Mouse (Mus musculus): ENCODE data around the gene Nsl1. TPM values are rescaled to one million over a fixed set of nuclear protein-coding genes. Genes with fewer than 3 reads are reported as not detected.
A peak's percentile ranks its signal among the peaks of the same experiment; 100 is the strongest.

Gene Nsl1
- polyA plus RNA-seq, 1 experiment from 2014 or later: 23.3 TPM

DNA sequence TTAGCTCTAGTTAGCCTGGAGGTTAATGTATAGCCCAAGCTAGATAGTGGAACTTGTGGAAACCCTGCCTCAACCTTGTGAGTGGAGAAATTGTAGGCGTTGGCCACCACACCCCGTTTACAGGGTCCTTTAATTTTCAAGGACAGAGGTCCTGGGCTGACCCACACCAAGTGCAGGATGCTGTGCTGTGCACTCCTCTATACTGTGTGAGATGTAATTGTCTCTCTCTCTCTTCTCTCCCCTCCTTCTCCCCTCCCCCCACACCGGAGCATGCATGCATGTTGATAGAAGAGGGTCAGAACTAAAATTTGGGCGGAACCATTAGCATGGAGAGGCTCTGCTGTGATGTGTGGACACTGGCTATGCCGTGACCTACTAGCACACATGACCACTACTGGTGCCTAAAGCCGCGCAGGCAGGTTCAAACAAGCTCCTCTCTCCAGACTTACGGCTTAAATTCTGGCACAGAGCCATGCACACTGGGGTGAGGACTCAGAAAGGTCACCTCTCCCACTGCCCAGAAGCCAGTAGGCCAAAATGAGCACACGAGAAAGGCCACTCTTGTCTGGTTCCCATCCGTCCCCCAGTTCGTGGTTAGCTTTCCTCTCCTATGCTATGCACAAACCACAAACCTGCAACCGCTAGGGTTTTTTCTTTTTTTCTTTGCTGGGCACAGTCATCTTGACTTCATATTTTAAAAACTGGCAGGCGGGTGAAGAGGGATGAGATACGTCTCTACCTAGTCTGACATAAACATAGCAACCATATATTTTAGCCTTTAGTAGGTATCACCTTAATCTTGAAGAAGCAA, 34.3 kb downstream of the Nsl1 start:
- Histone ChIP-seq H3K9me3 (ENCODE audit: control insufficient read depth, low read length) (no peaks in the 10 kb centered on the region), H3K9ac (ENCODE audit: low read depth, low read length) (peak overlapping the region; percentile 63; the same call in 1 of the 2 replicates), H3K4me1 (ENCODE audit: control insufficient read depth, insufficient read depth, low read length) (peaks cover 19% of the 10 kb centered on the region; the same call in 1 of the 2 replicates), H3K27me3 (ENCODE audit: control insufficient read depth, insufficient read depth, low read length) (no peaks in the 10 kb centered on the region), H3K4me2 (replicated peaks; ENCODE audit: low read depth, low read length) (peak overlapping the region; percentile 99), H3K4me3 (ENCODE audit: low read length) (peak overlapping the region; percentile 69), H3K27ac (ENCODE audit: low read depth, low read length) (no peak overlapping the region), H3K36me3 (ENCODE audit: control insufficient read depth, insufficient read depth, low read length) (no peaks in the 10 kb centered on the region)
- 52% methylated on average over 14 of the region's 14 CpGs for WGBS
- ATAC-seq (ENCODE audit: low FRiP score, low TSS enrichment): no peak

DNA sequence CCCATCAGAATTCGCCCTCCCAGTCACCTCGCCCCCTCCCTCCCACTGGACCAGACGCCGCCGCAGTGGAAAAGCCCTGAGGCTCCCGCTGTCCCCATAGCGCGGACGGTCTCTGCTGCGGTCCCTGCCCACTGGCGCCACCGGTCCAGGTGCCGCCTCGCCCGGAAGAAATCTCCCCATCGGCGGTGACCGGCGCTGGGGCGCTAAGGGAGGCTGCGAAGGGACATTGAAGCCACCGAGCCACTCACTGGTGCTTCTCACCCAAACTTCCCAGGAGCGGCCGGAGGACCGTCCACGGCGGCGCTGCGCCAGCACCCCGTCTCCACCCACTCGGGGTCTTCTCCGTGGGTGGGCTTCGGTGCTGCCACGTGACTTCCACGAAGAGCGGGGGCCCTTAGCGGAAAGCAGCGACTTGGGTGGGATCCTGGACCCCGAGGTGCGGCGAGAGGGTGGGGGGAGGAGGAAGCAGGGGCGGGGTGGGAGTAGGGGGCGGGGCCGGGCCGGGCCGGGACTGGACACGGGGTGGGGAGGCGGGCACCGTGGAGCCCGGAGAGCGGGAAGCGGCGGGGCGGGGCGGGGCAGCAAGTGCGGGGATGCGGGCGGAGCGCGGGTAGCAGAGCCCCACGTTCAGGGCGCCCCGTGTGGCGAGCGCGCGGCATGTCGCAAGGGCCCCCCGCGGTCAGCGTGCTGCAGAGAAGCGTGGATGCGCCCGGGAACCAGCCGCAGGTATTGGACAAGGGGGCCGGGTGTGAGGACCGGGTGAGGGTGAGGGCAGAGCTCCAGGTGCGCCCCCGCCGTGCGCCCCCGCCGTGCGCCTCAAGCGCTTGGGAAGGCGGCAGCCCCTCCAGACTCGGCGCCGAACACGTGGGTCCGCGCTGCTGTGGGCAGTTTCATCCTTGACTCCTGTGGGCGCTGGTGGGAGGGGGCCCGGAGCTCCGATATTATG, 35.3 kb downstream of the Nsl1 start, which contains the start of gene Batf3:
Gene Batf3, plus strand, starts transcription at position 46 of the 946 bp plus-strand sequence.
- Histone ChIP-seq H3K36me3 (ENCODE audit: control insufficient read depth, insufficient read depth, low read length) (no peaks in the 10 kb centered on the region), H3K4me1 (ENCODE audit: control insufficient read depth, insufficient read depth, low read length) (peaks cover 19% of the 10 kb centered on the region; the same call in 1 of the 2 replicates), H3K9ac (ENCODE audit: low read depth, low read length) (peak within 1 kb of the TSS; percentile 63), H3K4me2 (replicated peaks; ENCODE audit: low read depth, low read length) (peak within 1 kb of the TSS; percentile 99), H3K9me3 (ENCODE audit: control insufficient read depth, low read length) (no peaks in the 10 kb centered on the region), H3K4me3 (ENCODE audit: low read length) (peak within 1 kb of the TSS; percentile 69), H3K27me3 (ENCODE audit: control insufficient read depth, insufficient read depth, low read length) (no peaks in the 10 kb centered on the region), H3K27ac (ENCODE audit: low read depth, low read length) (peak within 1 kb of the TSS; percentile 17; the same call in 1 of the 2 replicates)
- ATAC-seq (ENCODE audit: low FRiP score, low TSS enrichment): peak; percentile 75
- WGBS: under 1% methylated on average over 58 of the region's 95 CpGs

DNA sequence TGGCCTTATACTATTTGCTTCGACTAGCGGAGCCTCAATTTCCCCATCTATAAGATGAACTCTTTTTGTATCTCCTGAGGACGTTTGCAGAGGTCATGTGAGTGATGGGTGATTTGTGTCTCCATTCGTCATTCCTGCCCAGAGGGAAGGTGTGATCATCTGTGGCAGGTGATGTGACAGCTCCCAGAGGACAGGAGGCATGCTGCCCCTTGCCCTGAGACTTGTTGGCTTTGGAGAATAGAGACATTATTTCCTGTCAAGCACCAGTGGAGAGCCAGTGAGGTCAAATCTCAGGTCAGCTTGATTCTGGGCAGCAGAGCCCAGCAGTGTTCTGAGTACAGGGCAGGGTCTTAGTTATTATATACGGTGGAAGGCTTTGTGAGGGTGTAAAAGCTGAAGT, 36.3 kb downstream of the Nsl1 start:
- Histone ChIP-seq H3K4me3 (ENCODE audit: low read length) (peak overlapping the region; percentile 69), H3K27me3 (ENCODE audit: control insufficient read depth, insufficient read depth, low read length) (no peaks in the 10 kb centered on the region), H3K4me2 (replicated peaks; ENCODE audit: low read depth, low read length) (peak overlapping the region; percentile 99), H3K9me3 (ENCODE audit: control insufficient read depth, low read length) (no peaks in the 10 kb centered on the region), H3K27ac (ENCODE audit: low read depth, low read length) (no peak overlapping the region), H3K9ac (ENCODE audit: low read depth, low read length) (no peak overlapping the region), H3K4me1 (ENCODE audit: control insufficient read depth, insufficient read depth, low read length) (peaks cover 14% of the 10 kb centered on the region; the same call in 1 of the 2 replicates), H3K36me3 (ENCODE audit: control insufficient read depth, insufficient read depth, low read length) (no peaks in the 10 kb centered on the region)
- ATAC-seq (ENCODE audit: low FRiP score, low TSS enrichment): no peak
- 35% methylated on average over 5 of the region's 5 CpGs for WGBS

DNA sequence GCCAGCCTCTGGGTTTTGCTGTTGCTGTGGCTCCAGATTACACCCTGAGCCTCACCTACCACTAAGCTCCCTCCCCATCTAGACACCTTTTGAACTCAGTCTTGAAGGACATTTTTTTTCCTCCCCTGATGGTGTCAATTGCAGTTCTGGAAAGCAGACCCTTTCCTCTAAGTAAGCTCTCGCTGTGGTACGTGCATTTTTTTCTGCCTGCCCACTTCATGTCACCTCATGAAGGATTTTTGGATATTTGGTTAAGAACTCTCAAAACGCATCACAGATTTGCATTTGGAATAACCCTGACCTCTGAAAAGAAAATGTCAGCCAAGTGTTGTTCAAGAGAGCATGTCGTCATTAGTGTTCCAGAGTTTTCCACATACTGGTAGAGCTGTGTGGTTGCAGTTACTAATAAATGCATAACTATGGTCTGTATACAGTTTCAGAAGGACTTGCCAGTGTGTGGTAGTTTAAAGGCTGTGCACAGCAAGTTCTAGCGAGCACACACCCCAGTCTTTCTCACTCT, 37.0 kb downstream of the Nsl1 start:
- no peak overlapping the region for H3K4me3 ChIP-seq (ENCODE audit: low read length)
- H3K4me1 ChIP-seq (ENCODE audit: control insufficient read depth, insufficient read depth, low read length): peaks cover 14% of the 10 kb centered on the region; the same call in 1 of the 2 replicates
- no peak for ATAC-seq (ENCODE audit: low FRiP score, low TSS enrichment)
- H3K9me3 ChIP-seq (ENCODE audit: control insufficient read depth, low read length): no peaks in the 10 kb centered on the region
- H3K36me3 ChIP-seq (ENCODE audit: control insufficient read depth, insufficient read depth, low read length): no peaks in the 10 kb centered on the region
- no peak overlapping the region for H3K4me2 ChIP-seq (replicated peaks; ENCODE audit: low read depth, low read length)
- 63% methylated on average over 5 of the region's 5 CpGs for WGBS
- no peak overlapping the region for H3K27ac ChIP-seq (ENCODE audit: low read depth, low read length)
- no peaks in the 10 kb centered on the region for H3K27me3 ChIP-seq (ENCODE audit: control insufficient read depth, insufficient read depth, low read length)
- no peak overlapping the region for H3K9ac ChIP-seq (ENCODE audit: low read depth, low read length)

DNA sequence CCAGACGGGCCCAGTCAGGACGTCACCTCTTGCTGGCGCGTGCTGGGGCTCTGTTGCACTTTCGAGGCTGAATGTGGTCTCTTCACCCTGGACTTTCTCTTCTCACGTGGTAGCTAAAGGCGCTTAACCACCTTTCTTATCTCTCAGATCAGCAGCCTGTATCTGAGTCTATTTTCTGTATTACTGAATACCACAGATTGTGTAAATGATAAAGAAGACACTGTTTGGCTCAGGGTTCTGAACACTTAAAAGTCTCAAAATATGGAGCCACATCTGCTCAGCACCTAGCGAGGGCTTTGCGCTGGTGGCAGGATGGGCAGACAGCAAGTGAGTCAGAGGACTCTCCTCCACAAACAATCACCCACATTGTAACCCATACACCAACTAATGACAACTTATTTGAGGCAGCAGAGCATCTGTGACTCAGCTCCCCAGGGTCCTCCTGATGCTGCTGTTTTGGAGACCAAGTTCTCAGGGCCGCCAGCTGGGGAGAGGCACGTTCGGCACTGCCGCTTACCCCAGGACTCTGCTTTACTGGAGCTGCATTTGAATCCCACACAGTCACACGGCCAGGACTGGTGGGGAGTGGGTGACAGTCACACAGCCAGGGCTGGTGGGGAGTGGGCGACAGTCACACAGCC, 40.0 kb downstream of the Nsl1 start:
- no peak overlapping the region for H3K4me3 ChIP-seq (ENCODE audit: low read length)
- no peak overlapping the region for H3K27ac ChIP-seq (ENCODE audit: low read depth, low read length)
- ATAC-seq (ENCODE audit: low FRiP score, low TSS enrichment): no peak
- H3K9ac ChIP-seq (ENCODE audit: low read depth, low read length): no peak overlapping the region
- H3K4me2 ChIP-seq (replicated peaks; ENCODE audit: low read depth, low read length): no peak overlapping the region
- no peaks in the 10 kb centered on the region for H3K9me3 ChIP-seq (ENCODE audit: control insufficient read depth, low read length)
- H3K27me3 ChIP-seq (ENCODE audit: control insufficient read depth, insufficient read depth, low read length): no peaks in the 10 kb centered on the region
- 88% methylated on average over 15 of the region's 15 CpGs for WGBS
- no peaks in the 10 kb centered on the region for H3K36me3 ChIP-seq (ENCODE audit: control insufficient read depth, insufficient read depth, low read length)
- H3K4me1 ChIP-seq (ENCODE audit: control insufficient read depth, insufficient read depth, low read length): peaks cover 6% of the 10 kb centered on the region; the same call in 1 of the 2 replicates

DNA sequence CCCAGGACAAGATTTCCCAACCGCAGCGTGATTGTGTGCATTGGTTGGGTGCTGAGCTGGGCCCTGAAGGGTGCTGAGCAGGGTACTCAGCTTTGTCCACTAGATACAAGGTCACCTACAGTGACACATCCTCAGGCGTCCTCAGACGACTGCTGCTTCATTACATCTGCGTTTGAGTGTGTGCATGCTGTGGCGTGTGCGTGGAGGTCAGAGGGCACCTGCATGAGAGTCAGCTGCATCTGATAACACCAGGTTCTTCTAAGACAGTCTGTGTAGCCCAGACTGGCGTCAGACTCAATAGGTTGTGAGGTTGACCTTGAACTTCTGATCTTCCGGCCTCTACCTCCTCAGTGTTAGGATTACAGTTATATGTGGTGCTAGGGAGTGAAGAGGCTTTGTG, 42.4 kb downstream of the Nsl1 start:
- 82% methylated on average over 9 of the region's 9 CpGs for WGBS
- H3K4me1 ChIP-seq (ENCODE audit: control insufficient read depth, insufficient read depth, low read length): no peaks in the 10 kb centered on the region
- ATAC-seq (ENCODE audit: low FRiP score, low TSS enrichment): no peak
- no peak overlapping the region for H3K4me3 ChIP-seq (ENCODE audit: low read length)
- no peaks in the 10 kb centered on the region for H3K27me3 ChIP-seq (ENCODE audit: control insufficient read depth, insufficient read depth, low read length)
- H3K27ac ChIP-seq (ENCODE audit: low read depth, low read length): no peak overlapping the region
- no peaks in the 10 kb centered on the region for H3K9me3 ChIP-seq (ENCODE audit: control insufficient read depth, low read length)
- 0 out of 2 replicates have a peak, but pooled peaks cover 6% of the 10 kb centered on the region for H3K36me3 ChIP-seq (ENCODE audit: control insufficient read depth, insufficient read depth, low read length)
- no peak overlapping the region for H3K4me2 ChIP-seq (replicated peaks; ENCODE audit: low read depth, low read length)
- no peak overlapping the region for H3K9ac ChIP-seq (ENCODE audit: low read depth, low read length)

DNA sequence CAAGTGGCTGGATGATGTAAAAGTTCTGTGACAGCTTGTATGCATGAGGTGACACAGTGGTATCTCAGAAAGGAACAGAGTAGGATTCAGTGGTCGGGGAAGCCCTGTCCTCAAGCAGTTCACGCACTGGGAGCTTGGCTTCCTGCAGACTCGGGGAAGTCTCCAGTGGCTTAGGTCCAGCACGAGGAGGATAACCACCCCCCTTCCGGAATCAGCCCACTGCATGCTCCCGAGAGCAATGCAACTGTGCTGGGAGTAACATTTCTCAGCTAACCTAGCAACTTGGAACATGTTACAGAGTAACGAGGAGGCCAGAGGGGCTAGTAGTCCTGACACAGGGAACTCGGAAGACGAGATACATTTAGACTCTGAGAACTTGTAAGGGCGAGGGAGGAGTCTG, 44.5 kb downstream of the Nsl1 start:
- no peaks in the 10 kb centered on the region for H3K9me3 ChIP-seq (ENCODE audit: control insufficient read depth, low read length)
- no peak overlapping the region for H3K4me3 ChIP-seq (ENCODE audit: low read length)
- H3K9ac ChIP-seq (ENCODE audit: low read depth, low read length): no peak overlapping the region
- WGBS: 62% methylated on average over 10 of the region's 10 CpGs
- no peak overlapping the region for H3K4me2 ChIP-seq (replicated peaks; ENCODE audit: low read depth, low read length)
- no peak for ATAC-seq (ENCODE audit: low FRiP score, low TSS enrichment)
- peaks cover 11% of the 10 kb centered on the region; the same call in 1 of the 2 replicates for H3K4me1 ChIP-seq (ENCODE audit: control insufficient read depth, insufficient read depth, low read length)
- no peaks in the 10 kb centered on the region for H3K27me3 ChIP-seq (ENCODE audit: control insufficient read depth, insufficient read depth, low read length)
- 0 out of 2 replicates have a peak, but pooled peaks cover 6% of the 10 kb centered on the region for H3K36me3 ChIP-seq (ENCODE audit: control insufficient read depth, insufficient read depth, low read length)
- no peak overlapping the region for H3K27ac ChIP-seq (ENCODE audit: low read depth, low read length)

DNA sequence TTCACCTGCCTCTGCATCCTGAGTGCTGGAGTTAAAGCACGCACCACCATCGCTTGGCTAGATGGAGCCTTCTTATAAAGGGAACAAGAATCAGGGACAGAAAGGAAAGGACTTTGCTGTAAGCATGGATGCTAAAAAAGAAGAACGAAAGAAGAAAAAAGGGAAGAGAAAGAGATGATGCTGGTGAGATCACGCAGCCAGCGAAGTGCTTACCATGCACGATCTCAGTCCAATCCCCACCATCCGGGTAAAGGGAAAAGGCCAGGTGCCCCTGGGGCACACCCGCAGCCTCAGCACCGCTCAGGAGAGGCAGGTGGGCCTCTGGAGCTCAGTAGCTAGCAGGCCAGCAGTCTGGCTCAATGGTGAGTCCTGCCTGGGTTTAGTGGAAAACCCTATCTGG, 47.1 kb downstream of the Nsl1 start:
- ATAC-seq (ENCODE audit: low FRiP score, low TSS enrichment): no peak
- Histone ChIP-seq H3K4me3 (ENCODE audit: low read length) (no peak overlapping the region), H3K27ac (ENCODE audit: low read depth, low read length) (no peak overlapping the region), H3K4me2 (replicated peaks; ENCODE audit: low read depth, low read length) (no peak overlapping the region), H3K36me3 (ENCODE audit: control insufficient read depth, insufficient read depth, low read length) (0 out of 2 replicates have a peak, but pooled peaks cover 6% of the 10 kb centered on the region), H3K9ac (ENCODE audit: low read depth, low read length) (no peak overlapping the region), H3K4me1 (ENCODE audit: control insufficient read depth, insufficient read depth, low read length) (peaks cover 11% of the 10 kb centered on the region; the same call in 1 of the 2 replicates), H3K9me3 (ENCODE audit: control insufficient read depth, low read length) (no peaks in the 10 kb centered on the region), H3K27me3 (ENCODE audit: control insufficient read depth, insufficient read depth, low read length) (no peaks in the 10 kb centered on the region)
- 86% methylated on average over 9 of the region's 9 CpGs for WGBS

Data from kidney, embryonic 14.5 days (tissue).